Mouse (Mus musculus) embryo, embryonic 9.5 days (tissue): ENCODE data around the gene Gm10031.

Experiments used
- DNase-seq: peaks from one replicate; pipeline ENCODE4 v3.0.0-alpha.2; 2017; ENCODE audit errors: extremely low spot score

Gene Gm10031

DNA sequence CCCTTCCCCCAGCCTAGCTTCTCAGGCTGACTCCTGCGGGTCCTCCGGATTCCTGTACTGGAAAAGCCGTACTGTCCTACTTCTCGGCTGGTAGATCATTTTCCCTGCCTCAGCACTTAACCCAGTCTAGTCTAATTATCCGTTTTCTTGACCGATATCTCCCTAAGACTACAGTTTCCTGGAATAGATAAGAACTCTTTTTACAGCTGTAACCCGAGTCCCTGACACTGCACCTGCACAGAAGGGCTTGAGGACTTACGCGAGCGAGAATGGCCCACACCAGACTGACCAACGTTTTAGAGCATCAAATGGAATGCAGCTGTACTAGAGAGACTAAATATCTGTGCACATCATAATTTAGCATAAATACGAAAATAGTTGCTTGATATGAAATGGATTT is 20.2 kb downstream of the Gm10031 start:
- DNase-seq = peak; percentile 20

DNA sequence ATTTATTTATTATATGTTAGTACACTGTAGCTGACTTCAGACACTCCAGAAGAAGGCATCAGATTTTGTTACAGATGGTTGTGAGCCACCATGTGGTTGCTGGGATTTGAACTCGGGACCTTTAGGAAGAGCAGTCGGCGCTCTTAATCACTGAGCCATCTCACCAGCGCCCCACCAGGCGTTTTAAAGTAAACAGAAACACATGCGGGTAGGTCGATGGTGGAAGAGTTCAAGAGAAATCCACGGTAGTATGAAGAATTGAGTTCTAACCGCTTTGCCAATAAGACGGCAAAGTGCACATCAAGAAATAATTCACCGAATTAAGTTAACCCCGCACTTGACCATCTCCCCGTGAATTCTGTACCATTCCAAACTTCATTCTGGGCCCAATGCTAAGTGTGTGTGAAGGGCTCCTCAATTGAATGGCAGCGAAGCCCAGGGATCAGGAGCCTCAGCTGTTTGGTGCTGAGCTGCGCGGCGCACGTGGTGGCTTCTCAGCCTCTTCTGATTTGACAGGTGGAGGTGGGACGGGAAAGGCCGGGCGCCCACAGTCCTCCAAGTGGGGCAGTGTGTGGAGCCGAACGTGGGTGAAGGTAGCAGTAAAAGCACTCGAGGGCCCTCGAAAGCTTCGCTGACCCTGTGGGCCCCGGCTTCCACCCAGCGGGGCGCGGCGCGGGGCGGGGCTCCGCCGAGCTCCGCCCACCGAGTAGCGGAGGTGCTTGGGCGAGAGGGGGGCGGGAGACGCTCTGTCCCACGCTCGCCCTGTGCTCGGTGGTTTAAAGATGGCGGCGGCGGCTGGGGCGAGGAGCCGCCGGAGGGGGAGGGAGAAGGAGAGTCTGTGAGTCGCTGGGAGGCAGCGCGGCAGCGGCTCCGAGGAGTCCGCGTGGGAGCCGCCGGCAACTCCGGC is 34.5 kb downstream of the Gm10031 start, which contains the start of gene Abl2:
Gene Abl2, plus strand, starts transcription at position 763 of the 907 bp plus-strand sequence.
- peak; percentile 91 for DNase-seq

DNA sequence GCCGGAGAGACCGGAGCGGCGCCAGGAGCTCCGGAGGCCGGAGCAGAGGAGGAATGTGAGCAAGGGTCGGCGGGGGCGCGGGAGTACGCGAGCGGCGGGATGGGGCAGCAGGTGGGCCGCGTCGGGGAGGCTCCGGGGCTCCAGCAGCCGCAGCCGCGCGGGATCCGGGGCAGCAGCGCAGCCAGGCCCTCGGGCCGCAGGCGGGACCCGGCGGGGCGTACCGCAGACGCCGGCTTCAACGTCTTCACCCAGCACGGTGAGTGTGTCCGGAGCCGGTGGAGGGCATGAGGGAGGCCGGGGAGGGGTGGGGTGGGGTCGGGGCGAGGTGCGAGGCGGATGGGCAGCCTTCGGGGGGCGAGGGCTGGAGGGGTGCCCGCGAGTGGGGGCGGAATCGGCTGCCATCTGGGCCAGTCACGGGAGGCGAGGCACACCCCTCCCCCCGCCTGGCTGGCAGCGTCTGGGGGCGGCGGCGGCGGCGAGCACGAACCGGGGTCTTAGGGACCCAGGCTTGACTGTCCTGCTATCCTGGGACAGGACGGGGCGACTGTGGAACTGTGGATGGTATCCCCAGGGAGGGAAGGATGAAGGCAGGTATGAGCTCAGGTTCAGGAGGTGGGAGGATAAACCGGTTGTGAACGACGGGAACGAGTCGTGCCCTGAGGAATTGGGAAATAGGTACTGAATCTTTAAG is 35.3 kb downstream of the Gm10031 start:
- DNase-seq = peak; percentile 67

DNA sequence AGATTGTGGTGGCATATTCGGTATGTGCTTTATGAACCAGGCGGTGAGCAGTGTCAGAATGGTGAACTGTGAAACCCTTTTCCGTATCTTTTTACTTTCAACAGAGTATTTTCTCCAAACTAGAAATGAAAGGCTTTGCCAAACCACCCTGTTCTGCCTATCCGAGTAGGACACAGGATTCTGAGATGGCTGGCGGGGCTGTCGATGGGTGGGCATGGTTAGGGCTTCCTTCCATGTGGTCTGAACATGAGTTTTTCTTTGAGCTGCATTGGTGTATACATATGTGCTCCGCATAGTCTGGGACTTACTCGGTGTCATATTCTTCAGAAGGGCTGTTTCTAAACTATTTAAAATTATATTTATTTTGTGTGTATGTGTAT is 35.8 kb downstream of the Gm10031 start:
- DNase-seq = no peak

DNA sequence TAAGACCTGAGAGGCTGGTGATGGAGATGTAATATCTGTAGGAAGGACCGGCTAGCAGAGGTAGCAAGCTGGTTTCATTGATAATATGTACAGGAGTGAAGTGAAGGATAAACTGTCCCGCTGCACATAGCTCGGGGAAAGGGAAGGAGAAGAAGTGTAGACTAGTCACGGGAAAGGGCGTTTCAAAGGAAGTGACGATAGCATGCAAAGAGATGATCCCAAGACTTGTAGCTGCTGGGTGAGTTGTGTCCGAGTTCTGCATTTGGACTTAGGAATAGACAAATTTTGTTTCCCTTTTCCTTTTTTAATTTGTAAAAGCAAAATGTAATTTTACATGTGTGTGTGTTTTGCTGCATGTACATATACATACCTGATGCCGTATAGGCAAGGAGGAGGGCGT is 36.7 kb downstream of the Gm10031 start:
- no peak for DNase-seq

DNA sequence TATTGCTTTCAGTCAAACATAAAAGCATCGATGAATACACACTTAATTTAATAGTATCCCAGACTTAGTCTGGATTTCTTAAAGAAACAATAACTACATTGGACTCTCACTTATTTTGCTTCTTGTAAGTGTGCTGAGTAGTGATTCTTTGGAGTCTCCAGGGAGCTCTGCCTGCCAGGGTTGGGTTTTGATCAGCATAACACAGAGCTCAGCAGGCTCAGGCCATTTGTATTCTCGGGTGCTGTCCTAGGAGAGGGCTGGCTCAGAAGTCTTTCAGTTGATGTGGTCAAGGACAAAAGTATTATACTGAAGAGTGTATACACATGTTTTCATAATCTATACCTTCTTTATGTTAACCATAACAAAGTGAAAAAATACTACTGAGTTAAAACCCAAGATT is 41.5 kb downstream of the Gm10031 start:
- no peak for DNase-seq

DNA sequence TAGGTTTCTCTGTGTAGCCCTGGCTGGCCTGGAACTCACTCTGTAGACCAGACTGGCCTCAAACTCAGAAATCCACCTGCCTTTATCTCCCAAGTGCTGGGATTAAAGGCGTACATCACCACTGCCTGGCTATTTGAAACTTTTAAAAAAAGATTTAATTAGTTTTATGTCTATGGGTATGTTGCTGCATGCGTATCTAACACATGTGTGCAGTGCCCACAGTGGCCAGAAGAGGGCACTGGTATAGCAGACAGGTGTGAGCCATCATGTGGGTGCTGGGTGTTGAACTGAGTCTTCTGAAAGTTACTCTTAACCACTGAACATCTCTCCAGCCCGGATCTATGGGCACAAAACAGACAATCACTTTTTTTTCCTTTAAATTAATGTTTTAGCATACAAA is 42.3 kb downstream of the Gm10031 start:
- no peak for DNase-seq

DNA sequence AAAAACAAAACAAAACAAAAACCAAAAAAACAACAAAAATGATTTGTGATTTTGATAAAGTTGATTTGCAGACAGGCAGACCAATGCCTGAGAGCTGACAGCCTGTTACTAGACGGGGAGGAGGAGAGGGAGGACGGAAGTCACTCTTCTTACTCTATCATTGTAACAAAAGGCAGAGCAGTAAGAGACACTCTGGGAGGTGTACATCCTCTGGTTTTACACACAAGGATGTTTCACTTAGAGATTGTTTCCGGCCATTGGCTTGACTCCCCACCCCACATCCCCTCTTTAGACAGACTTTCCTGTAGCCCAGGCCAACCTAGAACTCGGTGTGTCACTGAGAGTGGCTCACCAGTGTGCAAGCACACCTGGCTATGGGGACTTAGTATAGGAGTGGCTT is 45.8 kb downstream of the Gm10031 start:
- DNase-seq = no peak

DNA sequence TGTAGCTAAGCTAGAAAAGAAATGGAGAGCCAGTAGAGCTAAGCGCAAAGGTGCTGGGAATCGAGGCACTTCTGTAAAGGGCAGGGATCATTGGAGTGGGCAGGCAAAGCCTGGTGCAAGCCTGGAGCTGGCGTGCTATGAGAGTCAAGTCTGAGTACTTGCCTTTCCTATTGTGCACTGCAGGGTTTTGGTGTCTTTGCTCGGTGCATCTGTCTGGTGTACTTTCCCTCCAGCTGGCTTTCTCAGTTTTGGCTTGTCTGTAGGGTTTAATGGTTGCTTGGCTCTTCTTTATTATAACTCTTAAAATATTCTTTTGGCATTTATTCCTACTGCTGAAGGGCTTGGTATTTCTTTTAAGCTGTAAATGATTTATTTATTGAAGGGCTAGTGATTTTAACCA is 49.1 kb downstream of the Gm10031 start:
- DNase-seq = no peak
